Mouse (Mus musculus): ENCODE measurements around the gene Ace. TPM values are rescaled to one million over a fixed set of nuclear protein-coding genes. Genes with fewer than 3 reads are reported as not detected.

Gene Ace
- total and polyA plus RNA-seq, 2 experiments from 2014 or later: 8.0 to 14.3 TPM

- 52% methylated on average over 14 of the region's 14 CpGs for WGBS
Measured at GRCm38 (mm10) chr11:105927065-105928030, 40.4 kb upstream of the Ace start.

GRCm38 (mm10) chr11:105928171-105928570, 39.6 kb upstream of the Ace start:
- no peak for TF ChIP-seq CTCF (IDR thresholded peaks at IDR 0.05; ENCODE audit: low read depth)
- H3K27me3 ChIP-seq (ENCODE audit: insufficient read depth, low read length): no peaks in the 10 kb centered on the region
- ATAC-seq: no peak
- peaks cover 12% of the 10 kb centered on the region for H3K36me3 ChIP-seq (ENCODE audit: insufficient read depth)
- no peaks in the 10 kb centered on the region for H3K4me1 ChIP-seq (ENCODE audit: insufficient read depth)
- no peak overlapping the region for H3K4me3 ChIP-seq (ENCODE audit: low read depth, low read length)
- H3K9me3 ChIP-seq (ENCODE audit: low read length): no peaks in the 10 kb centered on the region
- no peak for DNase-seq
- no peak overlapping the region for H3K9ac ChIP-seq
- 59% methylated on average over 5 of the region's 5 CpGs for WGBS
- H3K27ac ChIP-seq (ENCODE audit: low read depth, low read length): no peak overlapping the region
- no peak overlapping the region for H3K4me2 ChIP-seq (ENCODE audit: low read depth)

More at GRCm38 (mm10) chr11:105927065-105928030, 40.4 kb upstream of the Ace start:
- Histone ChIP-seq H3K27me3 (ENCODE audit: insufficient read depth, low read length) (no peaks in the 10 kb centered on the region), H3K4me2 (ENCODE audit: low read depth) (no peak overlapping the region), H3K36me3 (ENCODE audit: insufficient read depth) (peaks cover 21% of the 10 kb centered on the region), H3K9me3 (ENCODE audit: low read length) (no peaks in the 10 kb centered on the region), H3K4me3 (ENCODE audit: low read depth, low read length) (no peak overlapping the region), H3K27ac (ENCODE audit: low read depth, low read length) (0 out of 2 replicates have a peak overlapping the region, but pooled peaks have one; percentile 9), H3K9ac (no peak overlapping the region), H3K4me1 (ENCODE audit: insufficient read depth) (no peaks in the 10 kb centered on the region)
- ATAC-seq (peak; percentile 87), DNase-seq (peak; percentile 90)
- TF ChIP-seq CTCF (IDR thresholded peaks at IDR 0.05; ENCODE audit: low read depth): peak; percentile 96

GRCm38 (mm10) chr11:105931380-105931779, 36.4 kb upstream of the Ace start:
- peaks cover 8% of the 10 kb centered on the region; the same call in 1 of the 2 replicates for H3K36me3 ChIP-seq (ENCODE audit: insufficient read depth)
- H3K9ac ChIP-seq: no peak overlapping the region
- DNase-seq (no peak), ATAC-seq (no peak)
- H3K27me3 ChIP-seq (ENCODE audit: insufficient read depth, low read length): no peaks in the 10 kb centered on the region
- H3K27ac ChIP-seq (ENCODE audit: low read depth, low read length): no peak overlapping the region
- H3K4me3 ChIP-seq (ENCODE audit: low read depth, low read length): no peak overlapping the region
- TF ChIP-seq CTCF (IDR thresholded peaks at IDR 0.05; ENCODE audit: low read depth): no peak
- no peaks in the 10 kb centered on the region for H3K9me3 ChIP-seq (ENCODE audit: low read length)
- H3K4me2 ChIP-seq (ENCODE audit: low read depth): no peak overlapping the region
- H3K4me1 ChIP-seq (ENCODE audit: insufficient read depth): no peaks in the 10 kb centered on the region
- WGBS: 85% methylated on average over 3 of the region's 3 CpGs

DNA sequence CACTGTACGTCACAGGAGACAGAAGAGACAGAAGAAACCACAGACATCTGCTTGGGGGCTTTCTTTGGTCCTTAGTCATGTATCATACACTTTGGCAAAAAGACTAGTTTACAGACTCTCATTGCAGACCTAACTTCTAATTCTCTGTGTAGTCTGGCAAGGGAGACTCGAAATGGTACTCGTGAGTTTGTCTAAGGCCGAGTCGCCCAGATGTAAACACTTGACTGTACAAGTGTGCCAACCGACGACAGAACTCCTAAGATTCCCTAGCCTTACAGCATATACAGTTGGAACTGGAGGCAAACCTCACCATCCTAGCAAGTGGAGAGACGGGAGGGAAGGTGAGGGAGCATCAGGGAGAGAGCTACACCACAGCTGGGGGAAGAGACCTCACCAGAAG, 34.0 kb upstream of the Ace start:
- H3K27ac ChIP-seq (ENCODE audit: low read depth, low read length): no peak overlapping the region
- no peak overlapping the region for H3K4me2 ChIP-seq (ENCODE audit: low read depth)
- no peak overlapping the region for H3K4me3 ChIP-seq (ENCODE audit: low read depth, low read length)
- H3K9me3 ChIP-seq (ENCODE audit: low read length): no peaks in the 10 kb centered on the region
- ATAC-seq (no peak), DNase-seq (no peak)
- H3K27me3 ChIP-seq (ENCODE audit: insufficient read depth, low read length): no peaks in the 10 kb centered on the region
- no peak overlapping the region for H3K9ac ChIP-seq
- no peak for TF ChIP-seq CTCF (IDR thresholded peaks at IDR 0.05; ENCODE audit: low read depth)
- peaks cover 8% of the 10 kb centered on the region; the same call in 1 of the 2 replicates for H3K36me3 ChIP-seq (ENCODE audit: insufficient read depth)
- WGBS: 88% methylated on average over 8 of the region's 8 CpGs
- no peaks in the 10 kb centered on the region; the same call in 1 of the 2 replicates for H3K4me1 ChIP-seq (ENCODE audit: insufficient read depth)

GRCm38 (mm10) chr11:105934303-105934711, 33.4 kb upstream of the Ace start:
- no peaks in the 10 kb centered on the region for H3K27me3 ChIP-seq (ENCODE audit: insufficient read depth, low read length)
- H3K36me3 ChIP-seq (ENCODE audit: insufficient read depth): peaks cover 8% of the 10 kb centered on the region; the same call in 1 of the 2 replicates
- no peak overlapping the region for H3K27ac ChIP-seq (ENCODE audit: low read depth, low read length)
- H3K4me3 ChIP-seq (ENCODE audit: low read depth, low read length): no peak overlapping the region
- 61% methylated on average over 5 of the region's 5 CpGs for WGBS
- no peak overlapping the region for H3K4me2 ChIP-seq (ENCODE audit: low read depth)
- H3K9ac ChIP-seq: no peak overlapping the region
- ATAC-seq (no peak), DNase-seq (no peak)
- H3K9me3 ChIP-seq (ENCODE audit: low read length): no peaks in the 10 kb centered on the region
- no peak for TF ChIP-seq CTCF (IDR thresholded peaks at IDR 0.05; ENCODE audit: low read depth)
- no peaks in the 10 kb centered on the region; the same call in 1 of the 2 replicates for H3K4me1 ChIP-seq (ENCODE audit: insufficient read depth)

- no peaks in the 10 kb centered on the region for H3K9me3 ChIP-seq (ENCODE audit: low read length)
Measured at GRCm38 (mm10) chr11:105934816-105935215, 32.9 kb upstream of the Ace start.

GRCm38 (mm10) chr11:105935496-105935895, 32.2 kb upstream of the Ace start:
- Histone ChIP-seq H3K27me3 (ENCODE audit: insufficient read depth, low read length) (no peaks in the 10 kb centered on the region), H3K4me1 (ENCODE audit: insufficient read depth) (no peaks in the 10 kb centered on the region; the same call in 1 of the 2 replicates), H3K9ac (no peak overlapping the region), H3K4me2 (ENCODE audit: low read depth) (no peak overlapping the region), H3K27ac (ENCODE audit: low read depth, low read length) (no peak overlapping the region), H3K4me3 (ENCODE audit: low read depth, low read length) (no peak overlapping the region), H3K9me3 (ENCODE audit: low read length) (no peaks in the 10 kb centered on the region), H3K36me3 (ENCODE audit: insufficient read depth) (peaks cover 8% of the 10 kb centered on the region; the same call in 1 of the 2 replicates)
- TF ChIP-seq CTCF (IDR thresholded peaks at IDR 0.05; ENCODE audit: low read depth): no peak
- WGBS: 87% methylated on average over 8 of the region's 8 CpGs
- no peak for ATAC-seq
- no peak for DNase-seq

More at GRCm38 (mm10) chr11:105934816-105935215, 32.9 kb upstream of the Ace start:
- no peaks in the 10 kb centered on the region; the same call in 1 of the 2 replicates for H3K4me1 ChIP-seq (ENCODE audit: insufficient read depth)
- H3K27ac ChIP-seq (ENCODE audit: low read depth, low read length): no peak overlapping the region
- no peak overlapping the region for H3K4me3 ChIP-seq (ENCODE audit: low read depth, low read length)
- TF ChIP-seq CTCF (IDR thresholded peaks at IDR 0.05; ENCODE audit: low read depth): no peak
- peaks cover 8% of the 10 kb centered on the region; the same call in 1 of the 2 replicates for H3K36me3 ChIP-seq (ENCODE audit: insufficient read depth)
- H3K27me3 ChIP-seq (ENCODE audit: insufficient read depth, low read length): no peaks in the 10 kb centered on the region
- no peak overlapping the region for H3K9ac ChIP-seq
- 41% methylated on average over 6 of the region's 6 CpGs for WGBS
- ATAC-seq (no peak), DNase-seq (no peak)
- H3K4me2 ChIP-seq (ENCODE audit: low read depth): no peak overlapping the region
